Mouse (Mus musculus): ENCODE results near the gene Sh3rf1. TPM values are rescaled to one million over a fixed set of nuclear protein-coding genes. Genes with fewer than 3 reads are reported as not detected.
A peak's percentile ranks its signal among the peaks of the same experiment; 100 is the strongest.

The Sh3rf1 gene
- 10 to 100 TPM; 63.3 to 67.5 TPM for total RNA-seq (2021)

GRCm38 (mm10) chr8:61223729-61224379 lies at the start of gene Sh3rf1:
TSS of gene Sh3rf1 (plus strand) at chr8:61223872.
- DNase-seq, result peak; percentile 80 to 81

GRCm38 (mm10) chr8:61173921-61174492 lies 49.7 kb upstream of the Sh3rf1 start:
- DNase-seq, result no peak

GRCm38 (mm10) chr8:61175876-61176275 lies 47.8 kb upstream of the Sh3rf1 start:
- DNase-seq, result no peak

- DNase-seq, result no peak
Measured at GRCm38 (mm10) chr8:61177680-61178593, 45.7 kb upstream of the Sh3rf1 start.

GRCm38 (mm10) chr8:61178594-61179140 lies 45.0 kb upstream of the Sh3rf1 start:
- DNase-seq, result no peak

GRCm38 (mm10) chr8:61181592-61181991 lies 42.1 kb upstream of the Sh3rf1 start:
- no peak for DNase-seq

- no peak for DNase-seq
Measured at GRCm38 (mm10) chr8:61182020-61182419, 41.7 kb upstream of the Sh3rf1 start.

GRCm38 (mm10) chr8:61185274-61186198 lies 38.1 kb upstream of the Sh3rf1 start:
- no peak for DNase-seq

- DNase-seq, result no peak
Measured at GRCm38 (mm10) chr8:61194306-61194925, 29.3 kb upstream of the Sh3rf1 start.

GRCm38 (mm10) chr8:61200254-61200887 lies 23.3 kb upstream of the Sh3rf1 start:
- DNase-seq, result no peak

- no peak for DNase-seq
Measured at GRCm38 (mm10) chr8:61203035-61203826, 20.4 kb upstream of the Sh3rf1 start.

GRCm38 (mm10) chr8:61206876-61207275 lies 16.8 kb upstream of the Sh3rf1 start:
- DNase-seq, result no peak

GRCm38 (mm10) chr8:61207636-61208035 lies 16.0 kb upstream of the Sh3rf1 start:
- DNase-seq, result no peak

- no peak for DNase-seq
Measured at GRCm38 (mm10) chr8:61208719-61209118, 15.0 kb upstream of the Sh3rf1 start.

GRCm38 (mm10) chr8:61210836-61211235 lies 12.8 kb upstream of the Sh3rf1 start:
- DNase-seq, result no peak

GRCm38 (mm10) chr8:61215081-61215819 lies 8.4 kb upstream of the Sh3rf1 start:
- no peak for DNase-seq

GRCm38 (mm10) chr8:61217017-61217416 lies 6.7 kb upstream of the Sh3rf1 start:
- DNase-seq, result no peak

GRCm38 (mm10) chr8:61217426-61217825 lies 6.2 kb upstream of the Sh3rf1 start:
- DNase-seq, result peak in 1 of 2 experiments; percentile 29

- no peak for DNase-seq
Measured at GRCm38 (mm10) chr8:61218439-61218838, 5.2 kb upstream of the Sh3rf1 start.

Measured in layer of hippocampus, postnatal 36 days (tissue).